Mouse (Mus musculus): ENCODE data around the gene Camta2.

- TF ChIP-seq GATA1 (IDR thresholded peaks at IDR 0.05; ENCODE audit: low read length) (no peak), TAL1 (IDR thresholded peaks at IDR 0.05; ENCODE audit: low read length) (no peak)
Measured at GRCm38 (mm10) chr11:70629557-70629956, 58.3 kb downstream of the Camta2 start.

Data from erythroblast, embryonic 14.5 days (primary cell).